Mouse (Mus musculus) liver, embryonic 15.5 days (tissue): ENCODE measurements around the gene Nr4a3. TPM values are rescaled to one million over a fixed set of nuclear protein-coding genes. Genes with fewer than 3 reads are reported as not detected.
A peak's percentile ranks its signal among the peaks of the same experiment; 100 is the strongest.

Experiments
- ATAC-seq: fragments of 200-750 bp; cut with Nextera tagmentation; 2 replicates; pipeline ENCODE4 v1.8.0; 2017; ENCODE audit warnings: moderate number of reproducible peaks, mild to moderate bottlenecking, moderate library complexity; ENCODE audit not compliant: insufficient read depth
- H3K27ac ChIP-seq: fragments of 300-500 bp; sonication (generic); replicated peaks from 2 replicates; pipeline ENCODE4 v1.5.1; 2015; ENCODE audit warnings: mild to moderate bottlenecking, inconsistent platforms
- H3K27me3 ChIP-seq: fragments of 300-500 bp; sonication (generic); 2 replicates; pipeline ENCODE4 v1.6.1; 2015; ENCODE audit warnings: mild to moderate bottlenecking, inconsistent platforms
- H3K36me3 ChIP-seq: fragments of 300-500 bp; sonication (generic); replicated peaks from 2 replicates; pipeline ENCODE4 v1.6.1; 2015; ENCODE audit warnings: moderate library complexity, mild to moderate bottlenecking, inconsistent platforms
- H3K4me1 ChIP-seq: fragments of 300-500 bp; sonication (generic); replicated peaks from 2 replicates; pipeline ENCODE4 v1.6.1; 2015; ENCODE audit warnings: inconsistent platforms
- H3K4me2 ChIP-seq: fragments of 300-500 bp; sonication (generic); 2 replicates; pipeline ENCODE4 v1.6.1; 2015; ENCODE audit warnings: moderate library complexity, mild to moderate bottlenecking, inconsistent platforms
- H3K4me3 ChIP-seq: fragments of 300-500 bp; sonication (generic); replicated peaks from 2 replicates; pipeline ENCODE4 v1.5.1; 2015; ENCODE audit warnings: mild to moderate bottlenecking, inconsistent platforms
- H3K9ac ChIP-seq: fragments of 300-500 bp; sonication (generic); 2 replicates; pipeline ENCODE4 v1.6.1; 2015; ENCODE audit warnings: moderate library complexity, mild to moderate bottlenecking, inconsistent platforms
- H3K9me3 ChIP-seq: fragments of 300-500 bp; sonication (generic); replicated peaks from 2 replicates; pipeline ENCODE4 v1.6.1; 2016; ENCODE audit warnings: inconsistent platforms
- WGBS: fragments of 180-500 bp; shearing (Covaris S2); methylation state at CpG from one replicate; pipeline ENCODE4 v1.1.7; 2015; ENCODE audit warnings: mixed read lengths; ENCODE audit not compliant: insufficient replicate concordance; 5-methylcytosine and 5-hydroxymethylcytosine counted together
- polyA plus RNA-seq: library from polyadenylated mRNA; unstranded; fragments of >200 nt; fragmentation: Nextera tagmentation; extraction: Ambion mirVana; gene quantifications from 2 replicates; pipeline ENCODE4 v1.2.1, GENCODE M21; 2015

Nr4a3 gene
- polyA plus RNA-seq, 1 experiment from 2014 or later = not detected

GRCm38 (mm10) chr4:48116191-48116590 is 71.2 kb downstream of the Nr4a3 start:
- Histone ChIP-seq H3K4me1 (no peaks in the 10 kb centered on the region), H3K27ac (no peak overlapping the region), H3K4me2 (no peak overlapping the region), H3K27me3 (peaks cover 18% of the 10 kb centered on the region; the same call in 1 of the 2 replicates), H3K4me3 (no peak overlapping the region), H3K9ac (no peak overlapping the region), H3K36me3 (no peaks in the 10 kb centered on the region), H3K9me3 (no peaks in the 10 kb centered on the region)
- WGBS = 37% methylated on average over 4 of the region's 4 CpGs
- ATAC-seq = no peak

GRCm38 (mm10) chr4:48124416-48124772 is 79.4 kb downstream of the Nr4a3 start:
- H3K9me3 ChIP-seq = no peaks in the 10 kb centered on the region
- H3K27ac ChIP-seq = peak overlapping the region; percentile 81; the same call in 1 of the 2 replicates
- H3K4me3 ChIP-seq = peak overlapping the region; percentile 89
- WGBS = 2% methylated on average over 9 of the region's 9 CpGs
- peaks cover 17% of the 10 kb centered on the region for H3K4me1 ChIP-seq
- H3K9ac ChIP-seq = peak overlapping the region; percentile 94
- H3K4me2 ChIP-seq = peak overlapping the region; percentile 78
- ATAC-seq = peak; percentile 90
- H3K27me3 ChIP-seq = peaks cover 12% of the 10 kb centered on the region; the same call in 1 of the 2 replicates
- H3K36me3 ChIP-seq = no peaks in the 10 kb centered on the region

GRCm38 (mm10) chr4:48124773-48125469 is 80.0 kb downstream of the Nr4a3 start, which contains the start of gene Stx17:
TSS of gene Stx17 (plus strand) at chr4:48124915.
- WGBS = under 1% methylated on average over 58 of the region's 58 CpGs
- H3K36me3 ChIP-seq = no peaks in the 10 kb centered on the region
- peak; percentile 100 for ATAC-seq
- no peaks in the 10 kb centered on the region for H3K9me3 ChIP-seq
- peaks cover 17% of the 10 kb centered on the region for H3K4me1 ChIP-seq
- H3K9ac ChIP-seq = peak within 1 kb of the TSS; percentile 94
- peak within 1 kb of the TSS; percentile 89 for H3K4me3 ChIP-seq
- peak within 1 kb of the TSS; percentile 78 for H3K4me2 ChIP-seq
- H3K27ac ChIP-seq = peak within 1 kb of the TSS; percentile 81
- peaks cover 12% of the 10 kb centered on the region; the same call in 1 of the 2 replicates for H3K27me3 ChIP-seq

GRCm38 (mm10) chr4:48130314-48130713 is 85.4 kb downstream of the Nr4a3 start:
- Histone ChIP-seq H3K9ac (no peak overlapping the region), H3K36me3 (peaks cover 25% of the 10 kb centered on the region), H3K4me2 (no peak overlapping the region), H3K4me1 (peaks cover 10% of the 10 kb centered on the region), H3K4me3 (no peak overlapping the region), H3K9me3 (no peaks in the 10 kb centered on the region), H3K27me3 (no peaks in the 10 kb centered on the region), H3K27ac (no peak overlapping the region)
- no peak for ATAC-seq
- 62% methylated on average over 6 of the region's 6 CpGs for WGBS

- WGBS = 80% methylated on average over 9 of the region's 9 CpGs
- Histone ChIP-seq H3K9ac (no peak overlapping the region), H3K4me2 (no peak overlapping the region), H3K9me3 (no peaks in the 10 kb centered on the region), H3K4me3 (no peak overlapping the region), H3K36me3 (peaks cover 27% of the 10 kb centered on the region), H3K4me1 (peaks cover 2% of the 10 kb centered on the region; the same call in 1 of the 2 replicates), H3K27ac (no peak overlapping the region), H3K27me3 (no peaks in the 10 kb centered on the region)
- ATAC-seq = no peak
These were observed 86.7 kb downstream of the Nr4a3 start for GRCm38 (mm10) chr4:48131606-48132005.

- Histone ChIP-seq H3K9ac (no peak overlapping the region), H3K4me1 (no peaks in the 10 kb centered on the region), H3K4me2 (no peak overlapping the region), H3K36me3 (peaks cover 33% of the 10 kb centered on the region), H3K27ac (no peak overlapping the region), H3K27me3 (no peaks in the 10 kb centered on the region), H3K9me3 (no peaks in the 10 kb centered on the region), H3K4me3 (no peak overlapping the region)
- ATAC-seq = no peak
- WGBS = 70% methylated on average over 3 of the region's 3 CpGs
These were observed 87.8 kb downstream of the Nr4a3 start for GRCm38 (mm10) chr4:48132721-48133120.

Other genes with a start within 250 kb of the Nr4a3 start
- gene Stx17, start 79.8 kb downstream of the Nr4a3 start, polyA plus RNA-seq = 15.3 and 17.5 TPM in 2 replicates
- 46.0 and 49.2 TPM in 2 replicates for gene Erp44, start 234.4 kb downstream of the Nr4a3 start, polyA plus RNA-seq
- 1.9 TPM in 2 replicates for gene Invs, start 234.6 kb downstream of the Nr4a3 start, polyA plus RNA-seq